Mouse (Mus musculus): Measurements from ENCODE around the gene Olfr1121. TPM values are rescaled to one million over a fixed set of nuclear protein-coding genes. Genes with fewer than 3 reads are reported as not detected.
"Not testable (repeated sequence)": the region's sequence is repeated elsewhere in the genome, so short reads cannot be mapped to it uniquely, and the experiment has no call there.

The Olfr1121 gene
- polyA plus RNA-seq (2016; fragmentation: Nextera tagmentation; extraction: Ambion mirVana): not detected in 2 replicates

DNA sequence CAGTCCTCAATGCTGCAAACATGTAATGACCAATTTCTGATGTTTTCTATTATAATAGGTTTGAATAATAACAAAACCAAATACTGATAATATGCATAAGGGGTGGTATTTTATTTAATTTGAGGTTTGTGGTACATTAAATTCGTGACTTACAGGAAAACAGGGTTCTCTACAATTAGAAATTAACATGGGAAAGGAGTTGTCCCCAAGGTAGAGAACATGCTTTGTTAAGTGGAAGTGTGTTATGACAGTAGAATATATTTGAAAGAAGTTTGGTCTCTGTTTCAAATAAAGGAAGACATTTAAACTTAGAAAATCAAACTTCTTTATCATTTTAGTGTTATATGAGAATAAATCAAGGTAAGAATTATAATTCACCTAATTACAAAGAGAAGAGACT, at the start of gene Olfr1121:
Olfr1121 (plus strand) TSS at position 301 of the 400 bp plus-strand sequence.
- Histone ChIP-seq H3K9me3 (no peaks in the 10 kb centered on the region), H3K27me3 (ENCODE audit: insufficient read depth, poor library complexity, severe bottlenecking) (no peaks in the 10 kb centered on the region), H3K4me1 (no peaks in the 10 kb centered on the region), H3K4me3 (no peak within 1 kb of the TSS), H3K36me3 (no peaks in the 10 kb centered on the region), H3K27ac (no peak within 1 kb of the TSS)
- 42% methylated on average over 1 of the region's 1 CpGs for WGBS
- no peak for DNase-seq (ENCODE audit: low spot score)

DNA sequence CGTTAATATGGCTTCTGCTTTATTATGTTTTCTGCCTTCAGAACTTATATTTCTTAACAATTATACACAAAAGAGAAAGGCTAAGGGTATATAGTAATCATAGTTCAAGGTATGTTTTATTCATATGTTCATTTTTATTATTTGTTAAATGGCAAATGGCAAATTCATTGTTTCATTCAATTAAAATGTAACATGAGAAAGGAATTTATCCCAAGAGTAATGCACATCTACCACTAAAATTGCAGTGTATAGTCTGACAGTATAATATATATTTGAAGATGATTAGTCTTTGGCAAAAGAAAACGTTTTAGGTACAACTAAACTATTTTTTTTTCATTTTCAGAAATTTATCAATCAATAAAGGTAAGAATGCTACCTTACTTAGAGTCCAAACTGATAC, 15.2 kb upstream of the Olfr1121 start, which contains the start of gene Olfr1120:
Olfr1120 (plus strand) TSS at position 301 of the 400 bp plus-strand sequence.
- Histone ChIP-seq H3K4me3 (no peak within 1 kb of the TSS), H3K9me3 (no peaks in the 10 kb centered on the region), H3K27ac (no peak within 1 kb of the TSS), H3K27me3 (ENCODE audit: insufficient read depth, poor library complexity, severe bottlenecking) (no peaks in the 10 kb centered on the region), H3K36me3 (no peaks in the 10 kb centered on the region), H3K4me1 (no peaks in the 10 kb centered on the region)
- WGBS: 58% methylated on average over 2 of the region's 2 CpGs
- DNase-seq (ENCODE audit: low spot score): no peak

DNA sequence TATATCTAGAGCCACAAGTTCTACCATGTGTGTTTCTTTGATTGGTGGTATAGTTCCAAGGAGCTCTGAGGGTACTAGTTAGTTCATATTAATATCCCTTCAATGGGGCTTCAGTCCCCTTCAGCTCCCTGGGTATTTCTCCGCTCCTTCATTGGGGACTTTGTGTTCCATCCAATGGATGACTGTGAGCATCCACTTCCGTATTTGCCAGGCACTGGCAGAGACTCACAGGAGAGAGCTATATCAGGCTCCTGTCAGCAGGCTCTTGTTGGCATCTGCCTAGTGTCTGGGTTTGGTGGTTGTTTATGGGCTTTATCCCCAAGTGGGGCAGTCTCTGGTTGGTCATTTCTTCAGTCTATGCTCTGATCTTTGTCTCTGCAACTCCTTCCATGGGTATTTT, 9.6 kb upstream of the Olfr1121 start:
- not testable (repeated sequence) for H3K27me3 ChIP-seq (ENCODE audit: insufficient read depth, poor library complexity, severe bottlenecking); H3K36me3 ChIP-seq; H3K27ac ChIP-seq; H3K9me3 ChIP-seq; H3K4me1 ChIP-seq; DNase-seq (ENCODE audit: low spot score); H3K4me3 ChIP-seq
- WGBS: 65% methylated on average over 2 of the region's 2 CpGs

DNA sequence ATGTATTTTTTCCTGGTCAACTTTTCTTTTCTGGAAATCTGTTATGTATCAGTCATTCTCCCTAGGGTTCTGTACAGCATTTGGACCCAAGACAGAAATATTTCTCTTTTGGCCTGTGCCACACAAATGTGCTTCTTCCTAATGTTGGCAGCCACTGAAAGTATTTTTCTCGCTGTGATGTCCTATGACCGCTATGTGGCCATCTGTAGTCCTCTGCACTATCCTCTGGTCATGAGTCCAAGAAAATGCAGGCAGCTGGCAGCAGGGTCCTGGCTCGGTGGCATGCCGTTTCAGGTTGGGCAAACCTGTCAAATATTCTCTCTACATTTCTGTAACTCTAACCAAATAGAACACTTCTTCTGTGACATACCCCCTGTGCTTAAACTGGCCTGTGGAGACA, 2.0 kb downstream of the Olfr1121 start:
- H3K4me1 ChIP-seq: no peaks in the 10 kb centered on the region
- H3K4me3 ChIP-seq: no peak overlapping the region
- H3K27ac ChIP-seq: no peak overlapping the region
- no peaks in the 10 kb centered on the region for H3K9me3 ChIP-seq
- H3K36me3 ChIP-seq: no peaks in the 10 kb centered on the region
- WGBS: 79% methylated on average over 4 of the region's 4 CpGs
- no peak for DNase-seq (ENCODE audit: low spot score)
- no peaks in the 10 kb centered on the region for H3K27me3 ChIP-seq (ENCODE audit: insufficient read depth, poor library complexity, severe bottlenecking)

DNA sequence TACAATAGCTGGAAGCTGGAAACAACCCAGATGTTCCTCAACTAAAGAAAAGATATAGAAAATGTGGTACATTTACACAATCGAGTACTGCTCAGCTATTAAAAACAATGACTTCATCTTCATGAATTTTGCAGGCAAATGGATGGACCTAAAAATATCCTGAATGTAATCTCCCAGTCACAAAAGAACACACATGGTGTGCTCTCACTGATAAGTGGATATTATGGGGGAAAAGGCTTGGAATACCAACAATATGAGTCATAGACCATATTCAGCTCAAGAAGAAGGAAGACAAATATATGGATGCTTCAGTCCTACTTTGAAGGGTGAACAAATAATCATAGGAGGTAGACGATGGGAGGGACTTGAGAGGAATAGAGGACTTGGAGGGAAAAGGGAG, 14.2 kb downstream of the Olfr1121 start:
- no peak for DNase-seq (ENCODE audit: low spot score)
- no peak overlapping the region for H3K27ac ChIP-seq
- no peaks in the 10 kb centered on the region for H3K27me3 ChIP-seq (ENCODE audit: insufficient read depth, poor library complexity, severe bottlenecking)
- no peaks in the 10 kb centered on the region for H3K9me3 ChIP-seq
- H3K4me1 ChIP-seq: no peaks in the 10 kb centered on the region
- H3K36me3 ChIP-seq: no peaks in the 10 kb centered on the region
- WGBS: 70% methylated on average over 2 of the region's 2 CpGs
- H3K4me3 ChIP-seq: no peak overlapping the region

DNA sequence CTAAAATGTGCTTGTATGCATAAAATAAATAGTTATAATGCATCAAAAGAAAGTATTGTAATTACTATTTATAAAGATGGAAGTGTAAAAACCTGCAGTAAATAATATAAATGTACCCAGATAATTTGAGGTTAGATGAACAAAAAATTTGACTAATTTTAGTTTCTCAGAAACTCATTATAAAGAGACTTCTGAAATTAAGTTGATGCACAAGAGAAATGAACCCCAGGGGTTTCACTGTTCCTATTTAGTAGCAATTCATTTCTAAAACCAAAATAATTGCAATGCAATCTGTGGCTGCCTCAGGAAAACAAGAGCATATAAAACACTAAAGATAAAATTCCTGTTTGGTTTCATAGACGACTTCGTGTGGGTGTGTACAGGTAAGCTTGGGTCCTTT, 15.9 kb downstream of the Olfr1121 start, which contains the start of gene Olfr1122:
Olfr1122 (plus strand) TSS at position 301 of the 400 bp plus-strand sequence.
- H3K4me3 ChIP-seq: no peak within 1 kb of the TSS
- H3K27me3 ChIP-seq (ENCODE audit: insufficient read depth, poor library complexity, severe bottlenecking): no peaks in the 10 kb centered on the region
- DNase-seq (ENCODE audit: low spot score): no peak
- WGBS: 81% methylated on average over 2 of the region's 2 CpGs
- H3K36me3 ChIP-seq: no peaks in the 10 kb centered on the region
- no peaks in the 10 kb centered on the region for H3K9me3 ChIP-seq
- no peak within 1 kb of the TSS for H3K27ac ChIP-seq
- no peaks in the 10 kb centered on the region for H3K4me1 ChIP-seq

DNA sequence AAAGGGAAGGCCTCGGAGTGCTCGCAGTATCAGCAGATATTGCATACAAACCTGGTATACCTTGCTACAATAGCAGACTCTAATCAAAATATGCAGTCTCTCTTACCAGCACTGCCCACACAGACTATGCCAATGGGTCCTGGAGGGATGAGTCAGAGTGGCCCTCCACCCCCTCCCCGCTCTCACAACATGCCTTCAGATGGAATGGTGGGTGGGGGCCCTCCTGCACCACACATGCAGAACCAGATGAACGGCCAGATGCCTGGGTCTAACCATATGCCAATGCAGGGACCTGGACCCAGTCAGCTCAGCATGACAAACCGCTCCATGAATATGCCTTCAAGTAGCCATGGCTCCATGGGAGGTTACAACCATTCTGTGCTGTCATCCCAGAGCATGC, 23.9 kb downstream of the Olfr1121 start:
- not testable (repeated sequence) for DNase-seq (ENCODE audit: low spot score); H3K4me1 ChIP-seq; H3K9me3 ChIP-seq; H3K27ac ChIP-seq; H3K27me3 ChIP-seq (ENCODE audit: insufficient read depth, poor library complexity, severe bottlenecking); H3K36me3 ChIP-seq; H3K4me3 ChIP-seq
- WGBS: 93% methylated on average over 5 of the region's 5 CpGs

DNA sequence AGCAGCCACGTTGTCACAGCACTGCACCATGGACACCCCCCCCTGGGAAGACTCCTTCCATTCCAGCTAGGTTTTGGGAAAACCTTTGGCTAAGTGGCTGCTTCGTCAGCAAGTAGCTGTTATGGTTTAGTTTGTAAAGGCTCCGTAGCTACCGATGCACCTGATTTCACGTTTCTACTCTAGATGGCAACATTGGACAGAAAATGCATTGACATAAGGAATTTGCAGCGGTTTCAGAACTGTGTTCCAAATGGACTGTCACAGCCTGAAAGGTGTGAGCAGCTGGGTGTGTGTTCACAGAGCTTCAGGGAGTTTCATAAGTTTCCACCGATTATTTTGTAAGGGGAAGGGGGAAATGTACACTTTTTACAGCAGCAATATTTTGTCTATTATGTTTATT, 25.0 kb downstream of the Olfr1121 start:
- 81% methylated on average over 7 of the region's 7 CpGs for WGBS
- not testable (repeated sequence) for H3K27me3 ChIP-seq (ENCODE audit: insufficient read depth, poor library complexity, severe bottlenecking); H3K36me3 ChIP-seq; H3K9me3 ChIP-seq; H3K27ac ChIP-seq; DNase-seq (ENCODE audit: low spot score); H3K4me1 ChIP-seq; H3K4me3 ChIP-seq

DNA sequence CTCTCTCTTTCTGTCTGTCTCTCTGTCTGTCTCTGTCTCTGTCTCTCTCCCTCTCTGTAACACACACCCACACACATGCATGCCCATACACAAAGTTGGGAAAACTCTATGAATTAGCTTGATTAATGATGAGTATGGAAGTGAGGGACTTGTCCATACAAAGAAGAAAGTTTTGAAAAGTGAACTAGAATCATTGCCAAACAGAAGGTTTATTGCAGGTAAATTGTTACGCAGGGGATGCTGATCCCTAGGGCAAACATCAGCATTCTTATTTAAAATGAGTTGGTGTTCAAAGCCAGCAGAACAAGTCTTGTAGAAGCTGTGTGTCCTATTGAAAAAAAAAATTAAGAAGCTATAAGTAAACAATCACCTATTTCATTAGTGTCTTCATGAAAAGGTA, 46.6 kb downstream of the Olfr1121 start, which contains the start of gene Olfr1123:
Olfr1123 (plus strand) TSS at position 301 of the 400 bp plus-strand sequence.
- 87% methylated on average over 1 of the region's 1 CpGs for WGBS
- no peak for DNase-seq (ENCODE audit: low spot score)

More for the DNA sequence above, 46.6 kb downstream of the Olfr1121 start, which contains the start of gene Olfr1123:
- Histone ChIP-seq H3K4me1 (no peaks in the 10 kb centered on the region), H3K27me3 (ENCODE audit: insufficient read depth, poor library complexity, severe bottlenecking) (no peaks in the 10 kb centered on the region), H3K4me3 (no peak within 1 kb of the TSS), H3K36me3 (no peaks in the 10 kb centered on the region), H3K9me3 (no peaks in the 10 kb centered on the region), H3K27ac (no peak within 1 kb of the TSS)

Other genes with a start within 250 kb of the Olfr1121 start
- not detected in 2 replicates for gene Olfr1110, start 229.6 kb upstream of the Olfr1121 start, polyA plus RNA-seq (2016; fragmentation: Nextera tagmentation; extraction: Ambion mirVana)
- gene Olfr1111, start 217.3 kb upstream of the Olfr1121 start, polyA plus RNA-seq (2016; fragmentation: Nextera tagmentation; extraction: Ambion mirVana): not detected in 2 replicates
- gene Olfr1112, start 182.1 kb upstream of the Olfr1121 start, polyA plus RNA-seq (2016; fragmentation: Nextera tagmentation; extraction: Ambion mirVana): not detected in 2 replicates
- gene Olfr1113, start 160.9 kb upstream of the Olfr1121 start, polyA plus RNA-seq (2016; fragmentation: Nextera tagmentation; extraction: Ambion mirVana): not detected in 2 replicates
- gene Olfr1115, start 121.9 kb upstream of the Olfr1121 start, polyA plus RNA-seq (2016; fragmentation: Nextera tagmentation; extraction: Ambion mirVana): not detected in 2 replicates
- gene Olfr1116, start 102.4 kb upstream of the Olfr1121 start, polyA plus RNA-seq (2016; fragmentation: Nextera tagmentation; extraction: Ambion mirVana): not detected in 2 replicates
- gene Olfr1118, start 62.3 kb upstream of the Olfr1121 start, polyA plus RNA-seq (2016; fragmentation: Nextera tagmentation; extraction: Ambion mirVana): not detected in 2 replicates
- not detected in 2 replicates for gene Olfr1120, start 15.1 kb upstream of the Olfr1121 start, polyA plus RNA-seq (2016; fragmentation: Nextera tagmentation; extraction: Ambion mirVana)
- gene Olfr1122, start 16.0 kb downstream of the Olfr1121 start, polyA plus RNA-seq (2016; fragmentation: Nextera tagmentation; extraction: Ambion mirVana): not detected in 2 replicates
- not detected in 2 replicates for gene Olfr1123, start 46.7 kb downstream of the Olfr1121 start, polyA plus RNA-seq (2016; fragmentation: Nextera tagmentation; extraction: Ambion mirVana)
- 0.18 TPM in 1 of 2 replicates, not detected in the other for gene Olfr1124, start 60.4 kb downstream of the Olfr1121 start, polyA plus RNA-seq (2016; fragmentation: Nextera tagmentation; extraction: Ambion mirVana)
- not detected in 2 replicates for gene Olfr1126, start 84.1 kb downstream of the Olfr1121 start, polyA plus RNA-seq (2016; fragmentation: Nextera tagmentation; extraction: Ambion mirVana)
- not detected in 2 replicates for gene Pramel7, start 127.2 kb downstream of the Olfr1121 start, polyA plus RNA-seq (2016; fragmentation: Nextera tagmentation; extraction: Ambion mirVana)
- gene Pramel6, start 136.7 kb downstream of the Olfr1121 start, polyA plus RNA-seq (2016; fragmentation: Nextera tagmentation; extraction: Ambion mirVana): not detected in 2 replicates
- gene Olfr153, start 161.9 kb downstream of the Olfr1121 start, polyA plus RNA-seq (2016; fragmentation: Nextera tagmentation; extraction: Ambion mirVana): not detected in 2 replicates
- gene Olfr1128, start 175.6 kb downstream of the Olfr1121 start, polyA plus RNA-seq (2016; fragmentation: Nextera tagmentation; extraction: Ambion mirVana): not detected in 2 replicates
- not detected in 2 replicates for gene Olfr1129, start 204.0 kb downstream of the Olfr1121 start, polyA plus RNA-seq (2016; fragmentation: Nextera tagmentation; extraction: Ambion mirVana)
- not detected in 2 replicates for gene Olfr1130, start 236.3 kb downstream of the Olfr1121 start, polyA plus RNA-seq (2016; fragmentation: Nextera tagmentation; extraction: Ambion mirVana)

Data from heart, embryonic 10.5 days (tissue).